Mouse (Mus musculus) telencephalon, adult 2 months (tissue): ENCODE results near the gene Kiss1r.
A peak's percentile ranks its signal among the peaks of the same experiment; 100 is the strongest.
"Not testable (repeated sequence)": the region's sequence is repeated elsewhere in the genome, so short reads cannot be mapped to it uniquely, and the experiment has no call there.

ENCODE experiments used
- DNase-seq: peaks from one replicate; pipeline ENCODE4 v3.0.0-alpha.2; 2011; ENCODE audit warnings: low read depth, low spot score

Gene Kiss1r

GRCm38 (mm10) chr10:79937775-79938526, 21.2 kb downstream of the Kiss1r start:
- DNase-seq: no peak

- DNase-seq: no peak
Observed at GRCm38 (mm10) chr10:79940749-79941148, 24.0 kb downstream of the Kiss1r start.

GRCm38 (mm10) chr10:79942988-79943387, 26.2 kb downstream of the Kiss1r start:
- no peak for DNase-seq

GRCm38 (mm10) chr10:79943471-79943901, 26.7 kb downstream of the Kiss1r start:
- DNase-seq: no peak

GRCm38 (mm10) chr10:79945507-79946234, 28.9 kb downstream of the Kiss1r start:
- no peak for DNase-seq

- DNase-seq: no peak
Observed at GRCm38 (mm10) chr10:79946752-79947322, 30.1 kb downstream of the Kiss1r start.

- DNase-seq: no peak
Observed at GRCm38 (mm10) chr10:79947502-79947901, 30.7 kb downstream of the Kiss1r start.

GRCm38 (mm10) chr10:79949873-79950272, 33.1 kb downstream of the Kiss1r start:
- no peak for DNase-seq

GRCm38 (mm10) chr10:79950661-79951060, 33.9 kb downstream of the Kiss1r start:
- no peak for DNase-seq

- DNase-seq: no peak
Observed at GRCm38 (mm10) chr10:79953946-79954345, 37.2 kb downstream of the Kiss1r start.

- DNase-seq: no peak
Observed at GRCm38 (mm10) chr10:79955691-79956090, 38.9 kb downstream of the Kiss1r start.

GRCm38 (mm10) chr10:79956643-79957154, 39.9 kb downstream of the Kiss1r start:
- no peak for DNase-seq

- no peak for DNase-seq
Observed at GRCm38 (mm10) chr10:79958140-79958816, 41.5 kb downstream of the Kiss1r start.

GRCm38 (mm10) chr10:79959412-79959811, 42.6 kb downstream of the Kiss1r start:
- DNase-seq: not testable (repeated sequence)

- DNase-seq: peak; percentile 99
Observed at GRCm38 (mm10) chr10:79959847-79960601, 43.3 kb downstream of the Kiss1r start, which contains the start of gene Wdr18. Gene Wdr18, plus strand, starts transcription at chr10:79960152.

- no peak for DNase-seq
Observed at GRCm38 (mm10) chr10:79960671-79961294, 44.0 kb downstream of the Kiss1r start.

- no peak for DNase-seq
Observed at GRCm38 (mm10) chr10:79964727-79965126, 48.0 kb downstream of the Kiss1r start.

GRCm38 (mm10) chr10:79965325-79965724, 48.6 kb downstream of the Kiss1r start:
- no peak for DNase-seq

GRCm38 (mm10) chr10:79966886-79967400, 50.2 kb downstream of the Kiss1r start:
- DNase-seq: no peak

- DNase-seq: no peak
Observed at GRCm38 (mm10) chr10:79968181-79968580, 51.4 kb downstream of the Kiss1r start.
